ENCODE assay signal across 8 mouse cellular contexts in the genomic region with DNA sequence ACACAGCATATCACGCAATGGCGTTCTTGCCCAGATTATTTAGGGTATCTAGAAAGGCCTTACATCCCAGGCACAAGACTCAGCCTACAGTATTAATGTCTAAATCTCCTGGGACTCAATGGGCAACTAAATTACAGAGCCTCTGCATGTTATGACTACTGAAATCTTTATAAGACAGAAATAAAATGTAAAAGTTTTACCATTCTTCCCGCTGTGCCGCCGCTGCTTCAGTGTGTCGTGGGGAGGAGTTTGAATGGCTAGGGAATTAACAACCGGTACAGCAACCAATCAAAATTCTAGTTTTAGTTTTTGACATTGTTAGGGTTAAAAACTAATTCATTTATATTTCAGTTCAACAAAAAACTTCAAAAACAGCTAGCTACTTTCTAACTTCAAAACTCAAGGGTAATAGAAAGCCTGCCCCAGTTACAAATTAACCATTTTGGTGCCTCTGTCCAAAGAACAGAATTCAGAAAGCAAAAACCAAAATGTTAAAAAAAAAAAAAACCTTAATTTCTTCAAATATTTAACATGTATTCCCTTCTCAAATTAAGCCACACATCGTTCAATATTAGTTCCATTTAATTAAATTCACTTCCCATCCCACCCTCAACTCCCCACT. TPM values are rescaled to one million over a fixed set of nuclear protein-coding genes. Genes with fewer than 3 reads are reported as not detected.
DNase-seq lines count a peak whose midpoint lies in the region; ATAC-seq and TF ChIP-seq lines count a peak whose summit lies in the region.

No protein-coding gene starts in this region.

- H3K9me3 ChIP-seq in G1E (replicated peaks) = no peaks in the 10 kb centered on the region
- no peaks in the 10 kb centered on the region for H3K9me3 ChIP-seq in forebrain, embryonic 15.5 days
- no peaks in the 10 kb centered on the region for H3K9me3 ChIP-seq in liver, embryonic 13.5 days (replicated peaks)

- H3K27me3 ChIP-seq in heart, adult 2 months (ENCODE audit: control insufficient read depth, insufficient read depth, low read length) = no peaks in the 10 kb centered on the region
- H3K27me3 ChIP-seq in G1E (ENCODE audit: insufficient read depth, low read length) = no peaks in the 10 kb centered on the region
- no peaks in the 10 kb centered on the region for H3K27me3 ChIP-seq in forebrain, embryonic 15.5 days
- no peaks in the 10 kb centered on the region for H3K27me3 ChIP-seq in liver, embryonic 13.5 days

- TF ChIP-seq CTCF in heart, adult 2 months (IDR thresholded peaks at IDR 0.05) = no peak
- no peak for TF ChIP-seq CTCF in G1E (IDR thresholded peaks at IDR 0.05; ENCODE audit: low read depth, low read length)

- intact Hi-C loops in heart, adult 2 months (cut with DNase I) = loop anchor here (5.0 kb wide), 2 partner anchors 69 to 541 kb away; partner anchors contain the start of genes Cops4 and Vamp9

- H3K36me3 ChIP-seq in heart, adult 2 months (ENCODE audit: control insufficient read depth, insufficient read depth, low read length) = peaks cover 39% of the 10 kb centered on the region
- peaks cover 31% of the 10 kb centered on the region for H3K36me3 ChIP-seq in G1E (replicated peaks)
- H3K36me3 ChIP-seq in forebrain, embryonic 15.5 days = peaks cover 2% of the 10 kb centered on the region; the same call in 1 of the 2 replicates
- H3K36me3 ChIP-seq in liver, embryonic 13.5 days = peaks cover 24% of the 10 kb centered on the region

- ATAC-seq in G1E (ENCODE audit: extremely low read depth, insufficient number of reproducible peaks, low FRiP score, poor library complexity, severe bottlenecking) = no peak
- no peak for ATAC-seq in forebrain, embryonic 15.5 days (replicated peaks)
- no peak for ATAC-seq in liver, embryonic 13.5 days (ENCODE audit: low read depth)

- TF ChIP-seq POLR2A in heart, adult 2 months (IDR thresholded peaks at IDR 0.05; ENCODE audit: insufficient read depth, low read depth, low read length) = no peak

- H3K4me1 ChIP-seq in heart, adult 2 months (ENCODE audit: control insufficient read depth, insufficient read depth, low read length) = peaks cover 9% of the 10 kb centered on the region
- peaks cover 32% of the 10 kb centered on the region for H3K4me1 ChIP-seq in G1E (ENCODE audit: insufficient read depth, low read depth, low read length)
- H3K4me1 ChIP-seq in forebrain, embryonic 15.5 days = peaks cover 50% of the 10 kb centered on the region
- peaks cover 45% of the 10 kb centered on the region for H3K4me1 ChIP-seq in liver, embryonic 13.5 days (replicated peaks)

- no peak for TF ChIP-seq EP300 in heart, adult 2 months (IDR thresholded peaks at IDR 0.05; ENCODE audit: insufficient read depth, low read depth, low read length)

- no peak for DNase-seq in heart, adult 2 months
- no peak for DNase-seq in heart, adult 8-10 months (ENCODE audit: low spot score)
- peak; percentile 14 for DNase-seq in G1E (ENCODE audit: low spot score)
- DNase-seq in liver, embryonic 13.5 days = no peak
- DNase-seq in adrenal gland, adult 8-10 months = no peak
- no peak for DNase-seq in layer of hippocampus, adult 18-20 months (ENCODE audit: low spot score in 2 of 2)
- no peak for DNase-seq in frontal cortex, postnatal 36 days (ENCODE audit: low spot score in 2 of 2)

- no peaks in the 10 kb centered on the region; the same call in 1 of the 2 replicates for H3K79me2 ChIP-seq in heart, adult 2 months (replicated peaks; ENCODE audit: control insufficient read depth, insufficient read depth, low read length)

- H3K4me3 ChIP-seq in heart, adult 2 months = peak overlapping the region; percentile 94
- H3K4me3 ChIP-seq in G1E (ENCODE audit: low read depth, low read length) = peak overlapping the region; percentile 89
- H3K4me3 ChIP-seq in forebrain, embryonic 15.5 days = peak overlapping the region; percentile 58
- H3K4me3 ChIP-seq in liver, embryonic 13.5 days (replicated peaks) = peak overlapping the region; percentile 97

- H3K27ac ChIP-seq in heart, adult 2 months = no peak overlapping the region; the same call in 1 of the 2 replicates
- no peak overlapping the region for H3K27ac ChIP-seq in forebrain, embryonic 15.5 days (replicated peaks)
- H3K27ac ChIP-seq in liver, embryonic 13.5 days = peak overlapping the region; percentile 94; the same call in 1 of the 2 replicates

- peak overlapping the region; percentile 68 for H3K4me2 ChIP-seq in forebrain, embryonic 15.5 days (replicated peaks)
- H3K4me2 ChIP-seq in liver, embryonic 13.5 days = peak overlapping the region; percentile 89

- no peak overlapping the region for H3K9ac ChIP-seq in heart, adult 2 months (ENCODE audit: low read depth, low read length)
- peak overlapping the region; percentile 94 for H3K9ac ChIP-seq in forebrain, embryonic 15.5 days (replicated peaks)
- peak overlapping the region; percentile 98 for H3K9ac ChIP-seq in liver, embryonic 13.5 days

- 2% methylated on average over 8 of the region's 8 CpGs for WGBS in heart, adult 2 months
- WGBS in forebrain, embryonic 15.5 days = 6% methylated on average over 8 of the region's 8 CpGs
- WGBS in liver, embryonic 13.5 days (ENCODE audit: insufficient replicate concordance) = 9% methylated on average over 8 of the region's 8 CpGs

RNA-seq across cellular contexts. Expression of gene Hnrnpd, which starts 2.3 kb away (rescaled TPM):
- 10 to 100 TPM; 83.0 to 90.3 TPM for total RNA-seq in heart, adult 2 months (2021)
- polyA plus RNA-seq in heart, adult 2 months (2012; rRNA removed) = 10.2 and 14.3 TPM in 2 replicates
- 100 to 1,000 TPM in 1 of 4 experiments, 10 to 100 TPM in 3; 63.7 to 105 (median 80.0) TPM for total RNA-seq in heart, adult 8-10 months (2022)
- 231 and 261 TPM in 2 replicates for total RNA-seq in G1E (2014; fragmentation: Nextera tagmentation)
- 56.5 and 75.0 TPM in 2 replicates for total RNA-seq in G1E (2017)
- 434 and 614 TPM in 2 replicates for polyA plus RNA-seq in G1E (2012)
- polyA plus RNA-seq in forebrain, embryonic 15.5 days (2015; fragmentation: Nextera tagmentation; extraction: Ambion mirVana) = 242 and 245 TPM in 2 replicates
- 84.1 and 109 TPM in 2 replicates for polyA plus RNA-seq in liver, embryonic 13.5 days (2015; fragmentation: Nextera tagmentation; extraction: Ambion mirVana)
- total RNA-seq in adrenal gland, adult 8-10 months (2022) = 100 to 1,000 TPM in 3 of 4 experiments, 10 to 100 TPM in 1; 72.1 to 188 (median 154) TPM
- total RNA-seq in layer of hippocampus, adult 18-20 months (2021) = 100 to 1,000 TPM; 207 to 224 TPM

RNA-seq across cellular contexts. Expression of gene 4930524J08Rik, which starts 2.4 kb away (rescaled TPM):
- 1 to 10 TPM; 1.1 to 1.2 TPM for total RNA-seq in heart, adult 2 months (2021)
- polyA plus RNA-seq in heart, adult 2 months (2012; rRNA removed) = 0.84 TPM in 1 of 2 replicates, not detected in the other
- total RNA-seq in heart, adult 8-10 months (2022) = 1 to 10 TPM in 2 of 4 experiments, under 1 TPM in 1, not detected in 1; 0.95 to 1.7 (median 1.5) TPM
- total RNA-seq in G1E (2014; fragmentation: Nextera tagmentation) (not detected in 2 replicates), G1E (2017) (1.5 and 2.4 TPM in 2 replicates)
- polyA plus RNA-seq in G1E (2012) = 7.0 and 7.6 TPM in 2 replicates
- polyA plus RNA-seq in forebrain, embryonic 15.5 days (2015; fragmentation: Nextera tagmentation; extraction: Ambion mirVana) = 2.3 and 4.5 TPM in 2 replicates
- polyA plus RNA-seq in liver, embryonic 13.5 days (2015; fragmentation: Nextera tagmentation; extraction: Ambion mirVana) = 0.46 and 0.59 TPM in 2 replicates
- total RNA-seq in adrenal gland, adult 8-10 months (2022) = 1 to 10 TPM; 1.2 to 2.2 (median 1.7) TPM
- total RNA-seq in layer of hippocampus, adult 18-20 months (2021) = 1 to 10 TPM; 1.2 to 1.6 TPM
